Mouse (Mus musculus) liver, embryonic 15.5 days (tissue): ENCODE measurements around the gene Tmem242. TPM values are rescaled to one million over a fixed set of nuclear protein-coding genes. Genes with fewer than 3 reads are reported as not detected.

ENCODE experiments used
- ATAC-seq: fragments of 200-750 bp; cut with Nextera tagmentation; 2 replicates; pipeline ENCODE4 v1.8.0; 2017; ENCODE audit warnings: moderate number of reproducible peaks, mild to moderate bottlenecking, moderate library complexity; ENCODE audit not compliant: insufficient read depth
- H3K27ac ChIP-seq: fragments of 300-500 bp; sonication (generic); replicated peaks from 2 replicates; pipeline ENCODE4 v1.5.1; 2015; ENCODE audit warnings: mild to moderate bottlenecking, inconsistent platforms
- H3K27me3 ChIP-seq: fragments of 300-500 bp; sonication (generic); 2 replicates; pipeline ENCODE4 v1.6.1; 2015; ENCODE audit warnings: mild to moderate bottlenecking, inconsistent platforms
- H3K36me3 ChIP-seq: fragments of 300-500 bp; sonication (generic); replicated peaks from 2 replicates; pipeline ENCODE4 v1.6.1; 2015; ENCODE audit warnings: moderate library complexity, mild to moderate bottlenecking, inconsistent platforms
- H3K4me1 ChIP-seq: fragments of 300-500 bp; sonication (generic); replicated peaks from 2 replicates; pipeline ENCODE4 v1.6.1; 2015; ENCODE audit warnings: inconsistent platforms
- H3K4me2 ChIP-seq: fragments of 300-500 bp; sonication (generic); 2 replicates; pipeline ENCODE4 v1.6.1; 2015; ENCODE audit warnings: moderate library complexity, mild to moderate bottlenecking, inconsistent platforms
- H3K4me3 ChIP-seq: fragments of 300-500 bp; sonication (generic); replicated peaks from 2 replicates; pipeline ENCODE4 v1.5.1; 2015; ENCODE audit warnings: mild to moderate bottlenecking, inconsistent platforms
- H3K9ac ChIP-seq: fragments of 300-500 bp; sonication (generic); 2 replicates; pipeline ENCODE4 v1.6.1; 2015; ENCODE audit warnings: moderate library complexity, mild to moderate bottlenecking, inconsistent platforms
- H3K9me3 ChIP-seq: fragments of 300-500 bp; sonication (generic); replicated peaks from 2 replicates; pipeline ENCODE4 v1.6.1; 2016; ENCODE audit warnings: inconsistent platforms
- WGBS: fragments of 180-500 bp; shearing (Covaris S2); methylation state at CpG from one replicate; pipeline ENCODE4 v1.1.7; 2015; ENCODE audit warnings: mixed read lengths; ENCODE audit not compliant: insufficient replicate concordance; 5-methylcytosine and 5-hydroxymethylcytosine counted together
- polyA plus RNA-seq: library from polyadenylated mRNA; unstranded; fragments of >200 nt; fragmentation: Nextera tagmentation; extraction: Ambion mirVana; gene quantifications from 2 replicates; pipeline ENCODE4 v1.2.1, GENCODE M21; 2015

Tmem242 gene
- polyA plus RNA-seq, 1 experiment from 2014 or later = 38.5 TPM

DNA sequence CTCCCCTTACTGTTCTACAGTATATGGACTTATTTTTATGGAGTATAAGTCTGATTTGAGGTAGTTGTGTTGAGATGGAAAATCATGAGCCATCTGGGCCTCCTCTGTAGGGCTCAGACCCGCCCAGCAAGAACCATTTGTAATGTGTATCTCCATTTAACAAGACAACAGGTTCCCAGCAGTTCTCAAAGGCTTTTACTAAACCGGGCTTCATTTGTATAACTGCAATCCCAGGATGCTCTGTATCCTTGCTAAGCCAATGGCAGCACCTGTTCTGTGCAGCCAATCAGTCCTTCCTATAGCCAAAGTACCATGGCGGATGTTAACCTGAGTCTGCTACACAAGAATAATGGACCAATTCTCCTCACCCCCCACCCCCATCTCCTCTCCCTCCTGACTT, 23.5 kb downstream of the Tmem242 start:
- WGBS = 77% methylated on average over 3 of the region's 3 CpGs
- Histone ChIP-seq H3K4me2 (no peak overlapping the region), H3K27ac (no peak overlapping the region), H3K9ac (no peak overlapping the region), H3K9me3 (no peaks in the 10 kb centered on the region), H3K4me1 (peaks cover 15% of the 10 kb centered on the region), H3K36me3 (peaks cover 16% of the 10 kb centered on the region), H3K27me3 (no peaks in the 10 kb centered on the region), H3K4me3 (no peak overlapping the region)
- ATAC-seq = no peak

DNA sequence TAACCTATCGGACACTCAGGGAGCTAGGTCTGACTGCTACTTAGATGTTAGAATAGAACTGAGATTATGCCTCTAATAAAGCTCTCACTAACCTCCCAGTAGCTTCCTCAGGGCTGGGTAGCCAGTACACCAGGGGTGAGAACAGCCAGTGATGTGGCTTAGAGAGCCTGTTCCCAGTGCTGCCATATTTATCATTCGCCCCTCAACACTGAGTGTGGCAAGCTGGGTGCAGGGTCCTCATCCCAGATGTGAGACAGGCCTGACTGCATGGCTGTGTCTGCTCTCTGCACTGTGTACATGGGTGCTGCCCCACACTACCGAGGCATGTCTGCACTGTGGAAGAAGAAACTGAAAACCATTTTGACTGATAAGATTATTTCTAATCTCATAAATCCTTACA, 26.0 kb downstream of the Tmem242 start:
- no peak overlapping the region for H3K27ac ChIP-seq
- no peak overlapping the region for H3K4me3 ChIP-seq
- WGBS = 61% methylated on average over 3 of the region's 3 CpGs
- H3K9me3 ChIP-seq = no peaks in the 10 kb centered on the region
- H3K4me2 ChIP-seq = no peak overlapping the region
- peaks cover 18% of the 10 kb centered on the region for H3K36me3 ChIP-seq
- H3K4me1 ChIP-seq = peaks cover 15% of the 10 kb centered on the region
- H3K27me3 ChIP-seq = no peaks in the 10 kb centered on the region
- H3K9ac ChIP-seq = no peak overlapping the region
- ATAC-seq = no peak

DNA sequence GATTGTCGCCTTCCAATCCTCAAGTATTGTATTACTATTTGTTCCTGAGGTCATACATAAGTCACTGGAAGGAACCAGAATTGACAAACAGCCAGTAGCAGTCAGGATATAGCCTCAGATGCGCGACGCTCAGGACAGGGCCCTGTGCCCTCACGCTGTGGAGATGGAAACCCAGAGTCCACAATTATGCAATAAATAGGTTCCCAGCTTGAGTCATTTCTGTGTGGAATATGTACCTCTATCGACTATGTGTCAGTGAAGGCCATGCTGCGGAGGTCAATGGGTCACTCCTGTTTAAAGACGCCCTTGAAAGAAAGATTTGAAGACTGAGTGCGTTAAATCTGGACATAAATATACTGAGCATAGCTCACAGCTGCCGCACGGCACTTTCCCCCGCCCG, 26.7 kb downstream of the Tmem242 start:
- WGBS = 76% methylated on average over 13 of the region's 13 CpGs
- Histone ChIP-seq H3K4me2 (0 out of 2 replicates have a peak overlapping the region, but pooled peaks have one; percentile 3), H3K4me3 (no peak overlapping the region), H3K36me3 (peaks cover 13% of the 10 kb centered on the region), H3K9ac (no peak overlapping the region), H3K27me3 (no peaks in the 10 kb centered on the region), H3K9me3 (no peaks in the 10 kb centered on the region), H3K4me1 (peaks cover 15% of the 10 kb centered on the region), H3K27ac (peak overlapping the region; percentile 48; the same call in 1 of the 2 replicates)
- peak; percentile 82 for ATAC-seq

DNA sequence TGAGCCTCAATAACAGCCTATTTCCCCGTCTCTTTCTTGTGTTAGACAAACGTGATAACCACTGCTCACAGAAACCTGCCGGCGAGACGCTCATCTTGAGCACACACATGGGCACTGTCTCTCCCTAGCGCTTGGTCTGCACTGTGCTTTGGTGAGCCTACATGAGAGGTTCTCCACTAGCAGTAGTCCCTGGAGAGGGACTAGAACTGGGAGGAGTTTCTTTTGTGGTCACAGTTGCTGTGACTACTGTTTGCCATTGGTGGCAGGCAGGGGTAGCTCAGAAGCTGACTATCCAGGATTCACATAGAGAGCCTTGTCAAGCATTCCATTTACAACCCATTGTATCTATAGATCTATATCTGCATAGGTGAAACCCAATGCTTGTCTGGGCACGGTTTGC, 27.3 kb downstream of the Tmem242 start:
- 0 out of 2 replicates have a peak overlapping the region, but pooled peaks have one; percentile 42 for H3K27ac ChIP-seq
- H3K9ac ChIP-seq = no peak overlapping the region
- peaks cover 15% of the 10 kb centered on the region for H3K4me1 ChIP-seq
- no peak for ATAC-seq
- 69% methylated on average over 7 of the region's 7 CpGs for WGBS
- peaks cover 7% of the 10 kb centered on the region; the same call in 1 of the 2 replicates for H3K36me3 ChIP-seq
- no peaks in the 10 kb centered on the region for H3K27me3 ChIP-seq
- no peak overlapping the region for H3K4me2 ChIP-seq
- no peak overlapping the region for H3K4me3 ChIP-seq
- no peaks in the 10 kb centered on the region for H3K9me3 ChIP-seq

DNA sequence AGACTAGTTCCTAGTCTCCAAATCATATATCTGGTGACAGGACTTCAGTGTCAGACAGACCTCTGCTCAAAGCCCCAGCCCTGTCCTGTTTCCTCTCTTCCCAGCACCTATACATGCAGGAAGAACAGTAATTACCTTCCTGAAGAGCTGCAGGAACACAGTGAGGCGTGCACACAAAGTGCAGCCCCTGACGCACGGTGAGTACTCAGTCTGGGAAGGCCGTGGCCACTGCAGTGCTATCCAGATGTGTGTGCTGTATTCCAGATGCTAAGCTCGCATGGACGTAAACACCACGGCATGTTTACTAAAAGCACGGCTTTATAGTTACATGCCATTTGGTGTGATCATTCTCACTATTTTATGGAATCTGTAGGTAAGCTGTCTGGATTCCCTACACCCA, 27.8 kb downstream of the Tmem242 start:
- Histone ChIP-seq H3K9me3 (no peaks in the 10 kb centered on the region), H3K4me2 (no peak overlapping the region), H3K27me3 (no peaks in the 10 kb centered on the region), H3K27ac (no peak overlapping the region), H3K36me3 (peaks cover 6% of the 10 kb centered on the region; the same call in 1 of the 2 replicates), H3K4me3 (no peak overlapping the region), H3K9ac (no peak overlapping the region), H3K4me1 (peaks cover 15% of the 10 kb centered on the region)
- WGBS = 74% methylated on average over 8 of the region's 8 CpGs
- ATAC-seq = no peak

DNA sequence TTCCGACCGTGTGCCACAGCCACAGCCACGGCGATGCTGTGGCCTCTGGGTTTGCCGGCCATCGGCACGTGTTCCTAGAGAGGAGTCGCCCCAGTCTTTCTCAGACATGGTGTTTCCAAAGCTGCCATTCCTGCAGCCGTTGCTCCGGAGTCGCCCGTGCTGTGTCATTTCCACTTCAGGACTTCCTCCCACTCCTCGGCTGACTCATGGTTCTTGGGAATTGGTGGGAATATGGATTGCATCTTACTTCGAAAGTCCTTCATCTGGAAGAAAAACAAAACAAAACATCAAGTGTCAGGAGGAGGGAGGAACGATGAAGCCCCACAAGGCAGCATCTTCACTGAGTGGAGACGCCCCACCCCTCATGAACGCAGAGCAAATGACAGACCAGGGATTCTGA, 28.9 kb downstream of the Tmem242 start:
- 80% methylated on average over 17 of the region's 17 CpGs for WGBS
- Histone ChIP-seq H3K27ac (no peak overlapping the region), H3K27me3 (no peaks in the 10 kb centered on the region), H3K4me3 (no peak overlapping the region), H3K4me1 (peaks cover 22% of the 10 kb centered on the region), H3K9me3 (no peaks in the 10 kb centered on the region), H3K9ac (no peak overlapping the region), H3K4me2 (no peak overlapping the region), H3K36me3 (peaks cover 6% of the 10 kb centered on the region; the same call in 1 of the 2 replicates)
- no peak for ATAC-seq

DNA sequence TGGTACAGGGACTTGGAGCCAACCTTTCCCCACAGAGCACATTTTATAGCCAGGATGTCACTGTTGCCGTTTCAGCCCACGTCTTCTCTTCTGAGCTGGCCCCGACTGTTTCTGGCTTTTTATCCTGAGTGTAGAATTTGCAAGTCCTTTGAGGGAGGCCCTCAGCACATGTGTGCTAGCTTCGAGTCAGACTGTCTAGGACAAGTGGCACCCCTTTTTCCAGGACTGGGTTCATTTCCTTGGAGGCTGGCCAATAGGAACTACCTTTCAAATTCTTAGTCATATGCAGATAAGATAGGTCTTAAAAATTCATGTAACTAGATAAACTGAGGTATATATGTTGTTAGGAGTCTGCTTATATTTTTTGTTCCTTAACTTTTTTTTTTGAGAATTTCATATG, 29.7 kb downstream of the Tmem242 start:
- WGBS = 62% methylated on average over 4 of the region's 4 CpGs
- no peak for ATAC-seq
- no peak overlapping the region for H3K9ac ChIP-seq

DNA sequence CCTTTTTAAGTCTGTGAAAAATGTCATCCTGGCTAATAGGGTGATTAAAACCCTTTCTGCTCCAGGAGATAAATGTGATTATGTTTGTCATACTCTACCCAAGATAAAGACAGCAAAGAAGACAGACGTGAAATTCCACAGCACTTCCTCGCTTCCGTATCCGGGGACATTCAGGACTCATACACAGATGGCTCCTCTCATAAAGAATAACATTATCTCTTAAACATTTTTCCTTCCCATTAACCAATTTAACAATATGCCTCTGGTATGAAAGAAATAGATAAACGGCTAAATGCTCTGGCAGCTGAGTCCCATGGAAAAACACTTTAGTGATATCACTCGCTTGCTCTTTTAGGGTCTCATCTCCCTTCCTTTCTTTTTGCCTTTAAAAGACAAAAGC, 33.0 kb downstream of the Tmem242 start:
- peak overlapping the region; percentile 38; the same call in 1 of the 2 replicates for H3K4me2 ChIP-seq
- peaks cover 17% of the 10 kb centered on the region; the same call in 1 of the 2 replicates for H3K27me3 ChIP-seq
- H3K9me3 ChIP-seq = no peaks in the 10 kb centered on the region
- peaks cover 6% of the 10 kb centered on the region; the same call in 1 of the 2 replicates for H3K36me3 ChIP-seq
- H3K4me3 ChIP-seq = no peak overlapping the region
- H3K27ac ChIP-seq = no peak overlapping the region
- no peak overlapping the region for H3K9ac ChIP-seq
- no peak for ATAC-seq
- WGBS = 22% methylated on average over 6 of the region's 6 CpGs
- H3K4me1 ChIP-seq = peaks cover 22% of the 10 kb centered on the region

More for the DNA sequence above, 29.7 kb downstream of the Tmem242 start:
- Histone ChIP-seq H3K27ac (no peak overlapping the region), H3K4me1 (peaks cover 23% of the 10 kb centered on the region), H3K4me2 (no peak overlapping the region), H3K27me3 (0 out of 2 replicates have a peak, but pooled peaks cover 1% of the 10 kb centered on the region), H3K36me3 (peaks cover 6% of the 10 kb centered on the region; the same call in 1 of the 2 replicates), H3K4me3 (no peak overlapping the region), H3K9me3 (no peaks in the 10 kb centered on the region)

DNA sequence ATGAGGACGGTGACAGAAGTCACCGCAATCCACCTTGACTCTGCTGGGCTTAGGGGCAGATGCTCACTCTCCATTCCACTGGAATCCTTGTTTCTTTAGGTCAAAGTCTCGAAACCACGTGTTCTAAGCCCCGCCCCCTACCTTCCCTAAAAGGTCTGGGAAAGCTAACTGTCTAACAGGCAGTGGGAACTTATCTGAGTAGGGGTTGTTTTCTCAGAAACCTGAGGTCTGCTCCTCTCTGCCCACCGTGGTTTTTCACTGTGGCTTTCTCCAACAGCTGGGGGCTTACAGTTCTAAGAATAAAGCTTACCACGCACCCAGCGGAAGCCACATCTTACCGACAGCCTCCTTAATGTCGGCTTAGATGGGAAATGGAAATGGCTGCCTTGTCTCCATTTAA, 33.5 kb downstream of the Tmem242 start:
- H3K4me1 ChIP-seq = peaks cover 26% of the 10 kb centered on the region
- ATAC-seq = no peak
- peaks cover 6% of the 10 kb centered on the region; the same call in 1 of the 2 replicates for H3K36me3 ChIP-seq
- WGBS = 10% methylated on average over 10 of the region's 10 CpGs
- no peaks in the 10 kb centered on the region for H3K9me3 ChIP-seq
- no peak overlapping the region for H3K27ac ChIP-seq
- H3K4me2 ChIP-seq = peak overlapping the region; percentile 38; the same call in 1 of the 2 replicates
- no peak overlapping the region for H3K4me3 ChIP-seq
- H3K27me3 ChIP-seq = peaks cover 17% of the 10 kb centered on the region; the same call in 1 of the 2 replicates
- H3K9ac ChIP-seq = no peak overlapping the region

DNA sequence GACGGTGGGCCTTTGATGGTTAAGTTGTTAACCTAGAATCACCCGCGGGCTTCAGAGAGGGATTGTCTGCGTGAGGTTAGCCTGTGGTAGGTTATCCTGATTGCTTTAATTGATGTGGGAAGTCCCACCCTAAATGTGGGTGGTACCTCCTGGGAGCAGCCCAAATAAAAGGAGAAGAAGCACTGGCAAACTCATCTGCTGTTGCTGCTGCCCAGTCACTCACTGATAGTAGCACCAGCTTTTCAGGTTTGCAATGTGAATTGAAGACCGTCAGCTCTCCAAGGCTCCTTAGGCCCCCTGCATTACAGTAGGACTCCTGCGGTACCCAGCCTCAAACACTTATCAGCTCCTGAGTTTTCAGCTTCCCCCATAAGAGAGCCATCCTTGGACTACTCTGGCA, 36.2 kb downstream of the Tmem242 start:
- no peak overlapping the region for H3K9ac ChIP-seq
- H3K4me1 ChIP-seq = peaks cover 26% of the 10 kb centered on the region
- 48% methylated on average over 6 of the region's 6 CpGs for WGBS
- ATAC-seq = no peak
- H3K27ac ChIP-seq = no peak overlapping the region
- no peak overlapping the region for H3K4me2 ChIP-seq
- H3K4me3 ChIP-seq = no peak overlapping the region
- no peaks in the 10 kb centered on the region for H3K9me3 ChIP-seq
- H3K36me3 ChIP-seq = no peaks in the 10 kb centered on the region
- peaks cover 17% of the 10 kb centered on the region; the same call in 1 of the 2 replicates for H3K27me3 ChIP-seq

DNA sequence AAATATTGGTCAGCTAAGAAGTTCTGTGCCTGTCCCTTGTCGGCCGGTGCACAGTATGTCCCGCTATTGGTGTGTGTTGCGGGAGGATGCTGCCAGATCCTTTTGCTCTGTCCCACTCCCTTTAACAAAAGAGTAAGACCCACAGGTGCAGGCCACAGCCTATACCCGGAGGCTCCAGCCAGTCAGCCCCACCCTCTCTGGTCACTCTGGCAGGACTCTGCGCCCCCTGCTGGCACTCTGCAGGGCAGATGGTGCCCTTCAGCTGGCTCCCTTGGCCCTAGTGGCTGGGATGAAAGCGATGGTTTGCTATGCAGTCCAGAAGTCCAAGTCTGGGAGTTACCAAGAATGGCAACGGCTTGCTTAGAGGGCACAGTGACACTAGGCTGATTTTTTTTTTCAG, 37.4 kb downstream of the Tmem242 start:
- Histone ChIP-seq H3K9me3 (no peaks in the 10 kb centered on the region), H3K36me3 (no peaks in the 10 kb centered on the region), H3K4me1 (peaks cover 27% of the 10 kb centered on the region), H3K27ac (no peak overlapping the region), H3K4me2 (peak overlapping the region; percentile 44), H3K9ac (no peak overlapping the region), H3K27me3 (peaks cover 17% of the 10 kb centered on the region; the same call in 1 of the 2 replicates), H3K4me3 (no peak overlapping the region)
- 25% methylated on average over 8 of the region's 8 CpGs for WGBS
- peak; percentile 72 for ATAC-seq

DNA sequence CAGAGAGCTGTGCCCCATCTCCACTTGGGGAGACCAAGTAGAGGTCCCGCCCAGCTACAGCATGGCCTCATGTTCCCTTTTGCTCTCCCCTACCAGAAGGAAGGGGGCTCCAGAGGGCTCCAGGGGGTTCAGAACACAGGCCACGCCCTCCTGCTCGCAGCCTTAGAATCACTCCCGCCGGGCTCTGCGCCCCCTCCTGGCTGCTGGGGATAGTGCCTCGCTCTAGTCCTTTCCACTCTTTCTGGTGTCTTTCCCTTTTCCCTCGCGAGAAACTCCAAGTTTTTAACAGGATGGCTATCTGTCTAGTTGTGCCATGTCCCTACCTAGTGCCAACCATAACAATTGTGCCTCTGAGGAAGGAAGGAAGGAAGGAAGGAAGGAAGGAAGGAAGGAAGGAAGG, 38.0 kb downstream of the Tmem242 start:
- WGBS = 5% methylated on average over 9 of the region's 9 CpGs
- no peak overlapping the region for H3K9ac ChIP-seq
- H3K4me3 ChIP-seq = no peak overlapping the region

More for the DNA sequence above, 38.0 kb downstream of the Tmem242 start:
- peaks cover 29% of the 10 kb centered on the region for H3K4me1 ChIP-seq
- H3K36me3 ChIP-seq = no peaks in the 10 kb centered on the region
- H3K4me2 ChIP-seq = peak overlapping the region; percentile 44
- ATAC-seq = no peak
- H3K27me3 ChIP-seq = peaks cover 17% of the 10 kb centered on the region; the same call in 1 of the 2 replicates
- no peaks in the 10 kb centered on the region for H3K9me3 ChIP-seq
- no peak overlapping the region for H3K27ac ChIP-seq
